Mouse (Mus musculus): ENCODE data around the gene Vdr. TPM values are rescaled to one million over a fixed set of nuclear protein-coding genes. Genes with fewer than 3 reads are reported as not detected.
A peak's percentile ranks its signal among the peaks of the same experiment; 100 is the strongest.

Vdr gene
- polyA plus RNA-seq, 1 experiment = 0.46 TPM

DNA sequence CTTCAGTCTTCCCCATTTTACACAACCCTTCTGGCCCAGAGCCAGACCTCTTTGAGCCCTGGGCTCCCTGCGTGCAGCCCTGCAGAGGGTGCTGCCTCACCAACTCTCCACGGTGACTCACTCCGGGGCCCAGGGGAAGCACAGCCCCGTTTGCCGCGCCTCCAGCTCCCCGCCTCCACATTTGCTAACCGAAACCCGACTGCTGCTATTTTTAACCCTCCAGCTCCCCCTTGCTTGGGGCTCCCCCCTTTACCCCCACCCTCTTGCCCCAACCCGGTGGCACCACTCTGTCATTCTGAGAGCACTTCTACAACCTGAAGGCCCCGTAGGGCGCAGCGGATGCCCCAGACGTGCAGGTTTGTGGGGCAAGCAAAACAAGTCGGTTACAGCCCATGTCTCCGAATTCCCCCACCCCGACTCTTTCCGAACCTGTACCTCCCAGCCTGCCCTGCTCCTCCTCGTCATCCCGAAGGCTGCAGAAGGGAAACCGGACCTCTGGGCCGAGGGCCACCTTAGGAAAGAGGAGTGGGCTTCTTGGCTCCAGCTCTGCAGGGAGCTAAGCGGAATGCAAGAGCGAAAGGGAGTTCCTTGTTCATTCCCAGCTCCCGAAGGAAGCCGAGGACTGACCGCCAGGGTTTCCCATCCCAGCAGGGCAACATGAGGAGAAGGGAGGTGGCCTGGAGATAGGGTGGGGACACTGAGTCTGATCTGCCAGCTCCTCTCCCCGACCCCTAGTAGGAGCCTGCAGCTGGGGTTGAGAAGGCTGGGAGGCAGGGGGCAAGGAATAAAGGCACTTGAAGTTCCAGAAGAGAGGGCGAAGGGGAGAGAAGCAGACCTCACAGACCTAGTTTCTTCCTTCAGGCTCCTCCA, 85.1 kb downstream of the Vdr start:
- no peak overlapping the region for H3K4me3 ChIP-seq (replicated peaks; ENCODE audit: insufficient read depth, low read depth, low read length)
- no peak for TF ChIP-seq POLR2A (IDR thresholded peaks at IDR 0.05; ENCODE audit: borderline replicate concordance, insufficient read depth, low read length)
- TF ChIP-seq CTCF (IDR thresholded peaks at IDR 0.05; ENCODE audit: borderline replicate concordance, insufficient read depth, low read depth, low read length) = no peak
- WGBS = 34% methylated on average over 29 of the region's 29 CpGs
- DNase-seq = peak in 1 of 2 experiments; percentile 44
- no peak overlapping the region for H3K27ac ChIP-seq (ENCODE audit: insufficient read depth, low read length)
- no peaks in the 10 kb centered on the region for H3K27me3 ChIP-seq (ENCODE audit: control insufficient read depth, insufficient read depth, low read length)
- peaks cover 41% of the 10 kb centered on the region for H3K4me1 ChIP-seq (ENCODE audit: control insufficient read depth, insufficient read depth, low read length)

GRCm38 (mm10) chr15:97824042-97824441, 86.4 kb downstream of the Vdr start:
- TF ChIP-seq POLR2A (IDR thresholded peaks at IDR 0.05; ENCODE audit: borderline replicate concordance, insufficient read depth, low read length) (no peak), CTCF (IDR thresholded peaks at IDR 0.05; ENCODE audit: borderline replicate concordance, insufficient read depth, low read depth, low read length) (no peak)
- no peak for DNase-seq
- no peak overlapping the region for H3K4me3 ChIP-seq (replicated peaks; ENCODE audit: insufficient read depth, low read depth, low read length)
- H3K27ac ChIP-seq (ENCODE audit: insufficient read depth, low read length) = peak overlapping the region; percentile 8
- peaks cover 47% of the 10 kb centered on the region for H3K4me1 ChIP-seq (ENCODE audit: control insufficient read depth, insufficient read depth, low read length)
- no peaks in the 10 kb centered on the region for H3K27me3 ChIP-seq (ENCODE audit: control insufficient read depth, insufficient read depth, low read length)
- 53% methylated on average over 6 of the region's 6 CpGs for WGBS

GRCm38 (mm10) chr15:97823479-97823878, 87.0 kb downstream of the Vdr start:
- TF ChIP-seq CTCF (IDR thresholded peaks at IDR 0.05; ENCODE audit: borderline replicate concordance, insufficient read depth, low read depth, low read length) = no peak
- TF ChIP-seq POLR2A (IDR thresholded peaks at IDR 0.05; ENCODE audit: borderline replicate concordance, insufficient read depth, low read length) = no peak
- Histone ChIP-seq H3K4me1 (ENCODE audit: control insufficient read depth, insufficient read depth, low read length) (peaks cover 47% of the 10 kb centered on the region), H3K27me3 (ENCODE audit: control insufficient read depth, insufficient read depth, low read length) (no peaks in the 10 kb centered on the region), H3K27ac (ENCODE audit: insufficient read depth, low read length) (no peak overlapping the region), H3K4me3 (replicated peaks; ENCODE audit: insufficient read depth, low read depth, low read length) (no peak overlapping the region)
- 70% methylated on average over 12 of the region's 12 CpGs for WGBS
- DNase-seq = no peak

DNA sequence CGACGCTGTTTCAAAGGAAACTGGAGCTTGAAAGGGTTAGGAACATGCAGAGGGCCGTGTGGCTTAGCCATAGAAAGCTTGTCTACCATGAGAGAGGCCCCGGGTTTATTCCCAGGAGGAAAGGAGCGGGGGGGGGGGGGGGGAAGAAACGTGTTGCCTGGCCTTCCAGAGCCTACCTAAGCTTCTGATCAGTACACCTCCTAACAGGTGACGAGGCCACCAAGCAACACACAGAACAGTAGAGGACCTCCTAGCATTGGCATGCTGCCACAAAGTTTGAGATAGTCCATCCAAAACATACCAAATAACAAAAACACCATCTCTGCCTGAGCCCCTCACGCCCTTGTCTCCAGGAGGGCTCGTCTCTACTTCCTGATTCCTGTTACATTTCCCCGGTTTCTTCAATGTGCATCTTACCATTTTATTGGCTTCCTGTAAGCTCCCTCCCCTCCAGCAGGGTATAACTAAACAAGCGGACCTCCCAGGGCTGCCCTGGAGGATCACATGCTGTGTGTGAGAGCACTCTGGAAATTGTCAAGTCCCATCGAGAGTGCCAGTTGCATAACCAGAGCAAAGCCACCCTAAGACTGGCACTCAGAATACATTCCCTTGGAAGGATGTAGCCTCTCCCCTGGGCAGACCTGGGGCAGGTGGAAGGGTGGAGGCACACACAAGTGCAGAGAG, 87.7 kb downstream of the Vdr start:
- DNase-seq = no peak
- TF ChIP-seq POLR2A (IDR thresholded peaks at IDR 0.05; ENCODE audit: borderline replicate concordance, insufficient read depth, low read length) (no peak), CTCF (IDR thresholded peaks at IDR 0.05; ENCODE audit: borderline replicate concordance, insufficient read depth, low read depth, low read length) (no peak)
- Histone ChIP-seq H3K27me3 (ENCODE audit: control insufficient read depth, insufficient read depth, low read length) (no peaks in the 10 kb centered on the region), H3K4me3 (replicated peaks; ENCODE audit: insufficient read depth, low read depth, low read length) (no peak overlapping the region), H3K27ac (ENCODE audit: insufficient read depth, low read length) (peak overlapping the region; percentile 35; the same call in 1 of the 2 replicates), H3K4me1 (ENCODE audit: control insufficient read depth, insufficient read depth, low read length) (peaks cover 47% of the 10 kb centered on the region)
- 63% methylated on average over 12 of the region's 12 CpGs for WGBS

DNA sequence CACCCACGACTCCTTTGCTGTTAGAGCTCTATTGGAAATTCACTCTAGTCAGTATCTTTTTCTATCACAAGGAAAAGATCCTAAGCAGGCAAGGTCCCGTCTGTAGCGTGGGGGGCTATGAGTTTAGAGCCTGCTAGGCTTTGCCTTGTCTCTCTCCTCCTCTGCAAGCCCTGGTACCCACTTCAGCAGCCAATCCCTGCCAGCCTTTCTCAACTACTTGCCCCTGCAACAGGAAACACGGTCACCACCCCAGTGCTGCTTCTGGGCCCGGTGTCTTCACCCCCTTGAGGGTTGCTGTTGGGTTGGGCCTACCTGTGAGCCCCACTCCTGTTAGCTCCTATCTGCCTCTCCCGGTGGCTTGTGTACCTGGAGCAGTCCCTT, 88.5 kb downstream of the Vdr start:
- TF ChIP-seq POLR2A (IDR thresholded peaks at IDR 0.05; ENCODE audit: borderline replicate concordance, insufficient read depth, low read length) = no peak
- no peak for TF ChIP-seq CTCF (IDR thresholded peaks at IDR 0.05; ENCODE audit: borderline replicate concordance, insufficient read depth, low read depth, low read length)
- Histone ChIP-seq H3K4me3 (replicated peaks; ENCODE audit: insufficient read depth, low read depth, low read length) (no peak overlapping the region), H3K4me1 (ENCODE audit: control insufficient read depth, insufficient read depth, low read length) (peaks cover 47% of the 10 kb centered on the region), H3K27me3 (ENCODE audit: control insufficient read depth, insufficient read depth, low read length) (no peaks in the 10 kb centered on the region), H3K27ac (ENCODE audit: insufficient read depth, low read length) (no peak overlapping the region)
- DNase-seq = no peak
- WGBS = 86% methylated on average over 6 of the region's 6 CpGs

GRCm38 (mm10) chr15:97821321-97821982, 89.0 kb downstream of the Vdr start:
- no peak for TF ChIP-seq POLR2A (IDR thresholded peaks at IDR 0.05; ENCODE audit: borderline replicate concordance, insufficient read depth, low read length)
- TF ChIP-seq CTCF (IDR thresholded peaks at IDR 0.05; ENCODE audit: borderline replicate concordance, insufficient read depth, low read depth, low read length) = no peak
- Histone ChIP-seq H3K27me3 (ENCODE audit: control insufficient read depth, insufficient read depth, low read length) (no peaks in the 10 kb centered on the region), H3K27ac (ENCODE audit: insufficient read depth, low read length) (no peak overlapping the region), H3K4me3 (replicated peaks; ENCODE audit: insufficient read depth, low read depth, low read length) (no peak overlapping the region), H3K4me1 (ENCODE audit: control insufficient read depth, insufficient read depth, low read length) (peaks cover 47% of the 10 kb centered on the region)
- 54% methylated on average over 10 of the region's 10 CpGs for WGBS
- no peak for DNase-seq

DNA sequence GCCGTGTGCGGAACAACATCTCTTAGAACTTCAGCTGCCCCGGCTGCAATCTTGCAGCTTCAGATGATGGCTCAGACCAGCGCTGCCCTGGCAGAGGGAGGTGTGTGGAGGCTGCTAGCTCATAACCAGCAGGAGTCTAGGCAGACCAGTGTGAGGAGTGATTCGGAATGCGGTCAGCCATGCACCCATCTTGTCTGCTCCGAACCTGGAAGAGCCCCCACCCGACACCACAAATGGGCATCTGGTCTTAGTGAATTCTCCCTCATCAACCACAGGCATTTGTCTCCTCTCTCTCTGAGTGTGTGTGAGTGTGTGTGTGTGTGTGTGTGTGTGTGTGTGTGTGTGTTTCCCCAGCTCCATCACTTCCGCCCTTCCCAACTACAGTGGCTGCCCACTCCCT, 90.5 kb downstream of the Vdr start:
- TF ChIP-seq POLR2A (IDR thresholded peaks at IDR 0.05; ENCODE audit: borderline replicate concordance, insufficient read depth, low read length) = no peak
- TF ChIP-seq CTCF (IDR thresholded peaks at IDR 0.05; ENCODE audit: borderline replicate concordance, insufficient read depth, low read depth, low read length) = no peak
- H3K27ac ChIP-seq (ENCODE audit: insufficient read depth, low read length) = no peak overlapping the region
- no peak overlapping the region for H3K4me3 ChIP-seq (replicated peaks; ENCODE audit: insufficient read depth, low read depth, low read length)
- no peaks in the 10 kb centered on the region for H3K27me3 ChIP-seq (ENCODE audit: control insufficient read depth, insufficient read depth, low read length)
- DNase-seq = no peak
- peaks cover 40% of the 10 kb centered on the region for H3K4me1 ChIP-seq (ENCODE audit: control insufficient read depth, insufficient read depth, low read length)
- 64% methylated on average over 9 of the region's 9 CpGs for WGBS

Measured in cerebellum, adult 2 months (tissue).